Mouse (Mus musculus): ENCODE measurements at regions not wholly inside any gene's neighbourhood (a gene's known extent, or its start where the extent isn't known, plus 50 kb on each side); places are given as distances from the start of the nearest gene placed in this dataset.
"Not testable (repeated sequence)": the region's sequence is repeated elsewhere in the genome, so short reads cannot be mapped to it uniquely, and the experiment has no call there.

DNA sequence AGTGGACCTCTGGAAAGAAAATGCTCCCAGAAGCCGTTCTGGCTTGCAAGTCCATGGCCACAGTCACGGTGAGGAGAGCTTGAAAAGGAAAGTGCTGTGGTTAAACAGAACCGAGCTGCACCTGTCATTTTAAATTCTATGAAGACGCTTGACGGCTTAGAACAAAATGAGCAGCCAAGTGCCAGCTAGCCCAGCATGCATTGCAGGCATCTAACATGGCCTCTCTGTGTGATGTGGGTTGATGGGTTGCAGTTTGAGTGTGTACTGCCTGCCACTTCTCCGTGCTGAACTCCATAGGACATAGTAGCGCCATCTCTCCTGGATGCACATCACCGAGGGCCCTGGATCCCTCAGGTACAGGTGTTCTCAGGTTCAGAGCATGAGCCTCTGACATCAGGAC is 189.1 kb downstream of the Diras2 start:
- peak; percentile 50 for DNase-seq

DNA sequence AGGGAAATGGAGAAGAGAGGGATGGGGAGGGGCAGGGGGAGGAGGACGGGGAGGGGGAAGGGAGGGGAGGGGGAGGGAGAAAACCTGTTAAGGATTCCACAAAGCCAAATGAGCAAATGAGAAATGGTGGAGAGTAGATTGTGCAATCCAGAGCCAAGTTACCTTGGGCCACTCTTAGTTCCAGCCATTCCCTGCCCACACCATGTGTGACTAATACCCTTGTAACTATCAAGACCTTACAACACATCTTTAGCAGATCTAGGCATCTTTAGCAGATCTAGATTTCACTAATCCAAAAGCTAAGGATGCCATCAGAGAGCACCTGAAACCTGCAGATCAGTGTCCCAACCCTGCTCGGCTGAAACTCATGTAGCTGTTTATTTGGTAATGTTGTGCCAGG is 186.7 kb downstream of the Diras2 start:
- DNase-seq: no peak

DNA sequence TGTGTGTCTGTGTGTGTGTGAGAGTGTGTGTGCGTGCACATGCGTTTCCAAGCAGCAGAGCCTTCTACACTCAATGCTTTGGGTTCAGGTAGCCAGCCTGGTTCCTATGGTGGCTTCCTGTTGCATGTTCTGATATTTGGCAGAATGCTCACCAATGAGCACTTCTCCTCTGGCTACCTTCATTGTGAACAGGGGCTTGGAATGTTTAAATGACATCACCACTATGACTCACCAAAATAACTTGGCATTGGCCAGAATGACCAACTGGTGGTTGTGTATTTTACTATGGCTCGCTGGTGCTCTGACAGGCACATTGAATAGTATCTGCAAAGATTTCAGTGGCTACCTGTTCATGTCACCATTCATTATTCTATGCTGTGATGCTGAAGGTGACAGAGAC is 186.2 kb downstream of the Diras2 start:
- no peak for DNase-seq

DNA sequence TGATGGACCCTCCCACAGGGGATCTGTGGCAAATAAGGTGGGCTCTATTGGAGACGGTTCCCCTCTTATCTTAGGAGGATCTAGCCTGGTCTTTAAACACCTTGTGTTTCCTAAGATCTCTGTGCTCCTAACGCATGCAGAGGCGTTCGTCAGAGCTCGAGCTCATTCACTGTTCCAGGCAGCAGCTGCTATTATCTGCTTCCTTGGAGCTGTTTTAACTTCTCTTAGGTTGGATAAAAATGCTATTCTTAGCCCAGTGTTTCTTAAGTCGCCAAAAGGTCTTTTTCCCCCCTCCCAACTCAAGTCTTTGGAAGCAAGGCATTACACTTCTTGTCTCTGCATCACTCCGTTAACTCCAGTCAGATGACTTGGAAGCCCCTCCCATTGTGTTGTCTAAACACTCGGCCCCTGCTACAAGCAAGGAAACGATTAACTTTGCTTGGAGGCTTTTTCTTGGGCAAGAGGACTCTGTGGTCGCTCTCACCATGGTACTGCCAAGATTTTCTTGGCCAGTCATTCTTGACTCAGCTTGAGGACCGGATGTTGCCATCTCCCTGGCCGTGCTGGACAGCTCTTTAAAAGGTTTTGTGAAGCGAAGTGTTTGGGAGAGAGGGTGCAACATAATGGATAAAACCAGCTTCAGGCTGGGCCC is 185.6 kb downstream of the Diras2 start:
- no peak for DNase-seq

DNA sequence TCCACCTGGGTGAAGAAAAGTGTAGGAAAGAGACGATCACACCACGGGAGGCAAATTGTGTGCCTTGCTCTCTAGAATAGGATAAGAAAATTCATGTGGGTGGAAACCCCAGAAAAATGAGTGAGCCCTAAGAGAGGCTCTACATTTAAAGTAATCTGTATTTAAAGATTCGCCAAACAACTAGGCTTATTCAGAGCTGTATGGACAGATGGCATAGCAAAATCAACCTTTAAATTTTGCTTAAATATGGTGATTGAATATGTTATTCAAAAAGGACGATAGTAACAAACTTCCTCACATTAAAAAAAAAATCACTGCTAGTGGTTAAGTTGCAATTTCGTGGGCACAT is 185.1 kb downstream of the Diras2 start:
- DNase-seq: no peak

DNA sequence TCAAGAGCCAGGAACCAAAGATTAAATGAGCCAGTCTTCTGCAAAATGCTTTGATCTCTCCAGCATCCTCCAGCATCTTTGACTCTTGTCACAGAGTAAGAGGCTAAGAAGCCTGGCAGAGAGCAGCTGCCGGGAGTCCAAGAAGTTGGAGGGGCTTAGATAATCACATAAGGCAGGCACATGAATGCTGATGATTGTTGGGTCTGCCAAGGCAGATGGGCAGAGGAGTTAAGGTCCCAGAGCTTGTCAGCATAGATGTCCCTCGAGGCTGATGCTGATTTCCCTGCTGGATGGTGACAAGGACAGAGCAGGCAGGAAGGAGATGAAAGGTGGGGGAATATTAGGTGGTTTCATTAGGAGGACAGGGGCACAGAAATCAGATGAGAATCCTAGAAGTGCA is 183.4 kb downstream of the Diras2 start:
- DNase-seq: no peak

DNA sequence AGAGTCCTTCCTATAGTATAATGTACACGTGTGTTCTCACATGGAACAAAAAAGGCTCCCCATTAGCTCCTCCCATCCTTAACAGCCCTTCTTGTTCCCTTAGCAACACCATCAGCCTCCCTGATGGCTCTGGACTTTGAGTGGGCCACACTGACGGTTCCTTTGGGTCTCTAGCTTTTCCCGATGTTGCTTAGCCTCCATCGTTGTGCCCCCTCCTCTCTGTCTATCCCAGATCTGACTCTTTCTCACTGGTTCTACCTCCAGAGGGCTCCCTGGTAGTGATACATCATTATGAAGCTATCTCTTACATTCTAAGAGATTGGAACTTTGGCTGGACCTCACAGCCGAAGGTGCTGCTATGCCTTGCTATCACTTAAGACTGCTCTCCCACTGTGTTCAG is 181.5 kb downstream of the Diras2 start:
- no peak for DNase-seq

DNA sequence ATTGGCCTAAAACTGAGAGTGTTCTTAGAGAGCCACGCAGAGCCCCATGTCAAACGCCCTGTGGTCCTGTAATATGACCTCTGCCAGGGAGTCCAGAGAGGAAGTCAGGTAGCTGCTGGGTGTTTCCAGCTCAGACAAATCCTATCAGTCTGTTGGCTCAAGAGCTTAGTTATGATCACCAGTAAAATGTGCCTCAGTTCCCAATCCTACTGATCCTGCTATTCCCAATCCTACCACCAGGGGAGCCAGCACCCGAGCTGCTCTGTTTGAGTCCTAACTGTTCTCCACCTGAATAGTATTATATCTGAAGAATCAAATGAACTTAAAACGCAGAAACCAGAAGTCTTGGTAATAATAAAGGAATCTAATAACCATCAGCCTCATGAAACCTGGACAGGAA is 178.5 kb downstream of the Diras2 start:
- DNase-seq: peak; percentile 67

DNA sequence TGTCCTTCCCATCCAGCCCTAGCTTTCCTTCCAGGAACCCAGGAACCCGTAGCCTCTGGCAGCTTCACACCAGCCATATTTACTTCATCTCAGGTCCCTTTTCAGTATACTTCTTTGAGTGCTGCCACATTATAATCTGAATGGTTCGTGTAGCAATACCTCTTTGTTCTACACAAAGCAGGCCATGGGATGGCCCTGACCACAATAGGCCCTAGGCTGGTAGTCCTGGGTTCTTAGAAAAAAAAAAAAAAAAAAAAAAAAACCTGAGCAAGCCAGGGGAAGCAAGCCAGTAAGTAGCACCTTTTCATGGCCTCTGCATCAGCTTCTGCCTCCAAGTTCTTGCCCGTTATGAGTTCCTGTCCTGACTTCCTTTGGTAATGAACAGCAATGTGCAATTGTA is 177.6 kb downstream of the Diras2 start:
- DNase-seq: no peak

DNA sequence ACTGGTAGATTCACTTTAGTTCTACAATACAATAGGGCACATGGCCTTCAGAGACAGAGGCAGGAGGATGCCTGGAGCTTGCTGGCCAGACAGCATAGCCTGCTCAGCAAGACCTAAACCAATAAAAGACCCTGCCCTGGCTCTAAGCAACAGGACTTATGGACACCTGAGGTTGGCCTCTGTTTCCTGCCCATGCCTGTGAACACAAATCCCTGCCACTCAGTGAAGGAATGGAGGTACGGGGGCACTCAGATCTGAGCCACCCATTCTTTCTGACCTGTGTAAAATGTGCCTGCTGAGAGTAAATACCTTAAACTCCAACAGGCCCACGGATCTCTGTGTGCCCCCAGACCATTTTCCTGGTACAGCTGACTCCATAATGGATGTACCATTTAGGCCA is 177.1 kb downstream of the Diras2 start:
- DNase-seq: no peak

DNA sequence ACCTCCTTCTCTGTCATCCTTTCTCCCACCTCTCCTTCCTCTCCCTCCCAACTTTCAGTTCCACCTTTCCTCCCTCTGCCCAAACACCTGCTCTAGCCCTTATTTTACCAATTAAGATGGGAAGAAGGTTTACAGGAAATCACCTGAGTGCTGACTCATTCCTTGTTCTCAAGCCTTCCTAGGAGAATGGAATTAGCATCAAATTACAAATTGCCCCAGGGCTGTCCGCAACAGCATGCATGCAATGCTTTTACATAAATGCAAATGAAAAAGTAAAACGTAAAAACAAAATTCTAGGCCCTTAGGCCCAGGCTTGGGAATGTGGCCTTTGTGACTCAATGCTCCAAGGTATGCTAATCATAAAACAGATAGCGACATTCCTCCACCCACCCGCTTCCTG is 175.2 kb downstream of the Diras2 start:
- DNase-seq: not testable (repeated sequence)

DNA sequence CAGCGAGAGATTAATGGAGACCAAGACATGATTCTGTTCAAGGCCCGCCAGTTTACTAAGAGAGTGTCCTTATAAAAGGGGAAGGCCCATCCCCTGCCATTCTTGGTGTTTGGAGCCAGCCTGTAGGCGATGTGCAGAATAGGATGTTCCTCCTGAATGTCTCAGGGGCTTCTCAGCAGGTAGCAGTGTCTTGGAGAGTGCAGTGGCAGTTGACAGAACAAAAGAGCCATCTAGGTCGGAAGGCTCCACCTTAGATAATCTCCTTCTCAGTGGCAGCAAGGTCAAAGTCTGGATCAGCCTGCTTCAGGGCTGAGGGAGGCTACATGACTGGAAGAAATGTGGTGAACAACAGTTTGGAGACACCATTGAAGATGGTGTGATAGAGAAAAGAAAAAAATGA is 171.7 kb downstream of the Diras2 start:
- not testable (repeated sequence) for DNase-seq

DNA sequence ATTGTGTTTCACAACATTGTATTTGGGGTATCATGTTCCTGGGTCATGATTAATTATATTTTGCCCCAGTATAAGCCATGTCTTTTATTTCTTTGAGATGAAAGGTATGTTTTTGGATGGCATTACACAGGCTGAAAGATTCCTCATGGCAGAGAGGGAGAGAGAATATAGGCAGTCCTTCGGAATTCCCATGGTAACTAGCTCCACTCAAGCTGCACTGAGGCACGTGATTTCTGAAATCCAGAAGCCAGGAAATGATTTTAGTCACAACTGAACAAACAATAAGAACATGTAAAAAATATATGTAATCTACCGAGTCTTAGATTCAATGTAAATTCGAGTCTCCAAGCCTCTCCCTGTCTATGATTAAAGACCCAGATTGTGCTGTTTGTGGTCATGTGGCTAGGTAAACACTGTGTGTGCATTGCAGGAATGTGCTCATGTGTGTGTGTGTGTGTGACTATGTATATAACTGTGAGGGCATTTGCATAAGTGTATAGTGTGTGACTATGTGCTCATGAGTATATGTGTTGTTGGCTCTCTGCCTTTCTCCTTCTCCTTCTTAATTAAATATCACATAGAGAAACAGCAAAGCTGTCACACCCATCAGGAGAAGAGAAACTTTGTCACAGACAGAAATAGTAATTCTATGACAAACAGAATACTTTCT is 169.8 kb downstream of the Diras2 start:
- DNase-seq: no peak

DNA sequence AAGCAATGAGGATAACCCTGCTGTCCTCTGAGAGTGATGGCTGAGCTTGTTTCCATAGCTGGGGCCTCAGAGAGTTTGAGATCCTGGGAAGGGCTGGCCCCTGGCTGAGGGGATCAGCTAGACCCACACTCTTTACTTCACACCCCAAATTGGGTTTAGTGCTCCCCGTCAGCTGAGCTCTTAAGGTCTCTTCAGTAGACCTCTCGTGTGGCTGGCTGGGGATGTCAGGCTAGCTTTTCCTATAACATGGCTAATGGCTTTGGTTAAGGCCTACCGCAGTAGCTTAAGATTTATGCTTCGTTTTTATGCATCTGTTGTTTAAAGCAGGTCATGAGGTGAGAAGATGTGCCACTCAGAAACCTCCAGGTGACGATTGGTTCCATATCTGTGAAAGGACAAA is 168.8 kb downstream of the Diras2 start:
- no peak for DNase-seq

DNA sequence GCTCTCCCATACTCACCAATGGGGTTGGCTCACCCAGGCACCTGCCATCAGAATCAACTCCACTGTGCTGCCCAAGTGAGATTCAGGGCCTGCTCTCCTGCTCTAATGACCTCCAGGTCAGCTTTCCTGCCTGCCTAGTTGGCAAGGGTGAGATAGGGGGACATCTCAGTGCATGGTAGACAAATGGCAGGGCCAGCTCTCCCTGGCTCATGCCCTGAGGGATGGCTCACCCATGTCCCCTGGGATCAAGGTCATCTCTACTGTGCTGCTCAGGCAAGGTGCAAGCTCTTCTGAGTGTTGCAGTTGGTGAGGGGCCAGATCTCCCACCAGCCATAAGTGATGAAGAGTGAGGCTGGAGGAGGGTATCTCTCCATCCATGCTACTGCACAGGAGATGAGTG is 161.2 kb downstream of the Diras2 start:
- no peak for DNase-seq

DNA sequence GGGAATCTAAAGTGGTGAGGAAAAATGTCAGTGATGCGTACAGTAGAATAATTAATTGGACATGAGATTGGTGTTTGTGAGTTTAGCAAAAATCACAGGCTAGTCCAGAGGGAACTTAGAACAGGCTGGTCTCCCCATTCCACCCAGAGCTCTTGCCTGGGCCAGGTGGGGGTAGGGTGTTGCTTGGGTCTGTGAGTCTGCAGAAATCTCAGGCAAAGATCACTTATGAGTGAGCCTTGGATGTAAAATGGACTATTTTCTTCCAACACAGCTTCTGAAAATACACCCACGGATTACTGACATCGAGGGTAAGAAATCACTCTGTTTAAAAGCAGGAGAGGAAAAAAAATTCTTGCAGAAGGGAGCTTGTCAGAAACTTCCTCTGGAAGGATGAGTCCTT is 159.1 kb downstream of the Diras2 start:
- DNase-seq: no peak

DNA sequence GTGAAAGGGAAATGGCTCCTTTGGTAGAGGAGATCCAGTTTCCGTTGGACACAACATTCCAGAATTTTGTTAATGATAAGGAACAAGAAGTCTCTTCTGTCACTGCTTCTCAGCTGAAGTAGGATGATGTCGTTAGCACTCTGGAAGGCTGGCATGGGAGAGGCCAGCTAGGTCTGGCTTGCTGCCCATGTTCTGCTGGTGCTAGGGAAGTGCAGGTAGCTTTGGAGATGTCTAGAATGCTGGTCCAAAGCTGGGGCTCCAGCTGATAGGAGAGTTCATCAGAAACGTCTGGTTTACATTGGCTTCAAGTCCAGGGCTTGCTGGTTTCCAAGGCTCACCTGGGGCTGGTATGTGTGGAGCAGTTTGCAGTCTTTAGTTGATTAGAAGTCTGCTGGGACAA is 156.3 kb downstream of the Diras2 start:
- DNase-seq: no peak

DNA sequence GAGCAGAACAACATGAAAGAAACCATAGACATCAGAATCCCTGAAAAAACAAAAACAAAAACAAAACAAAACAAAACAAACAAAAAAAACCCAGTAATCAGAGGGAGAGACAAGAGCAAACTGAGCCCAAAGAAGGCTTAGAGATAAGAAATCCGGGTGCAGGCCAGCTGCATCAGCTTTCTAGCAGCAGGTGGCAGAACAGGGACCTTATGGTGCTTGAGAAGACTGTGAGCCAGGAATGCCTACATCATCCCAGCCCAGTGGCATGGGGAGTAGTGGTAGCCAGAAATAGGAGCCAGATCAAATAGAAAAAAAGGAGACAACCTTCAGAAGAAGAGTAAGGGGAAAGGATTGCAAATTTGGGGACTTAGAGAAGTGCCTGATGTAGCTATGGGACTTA is 152.8 kb downstream of the Diras2 start:
- DNase-seq: no peak

DNA sequence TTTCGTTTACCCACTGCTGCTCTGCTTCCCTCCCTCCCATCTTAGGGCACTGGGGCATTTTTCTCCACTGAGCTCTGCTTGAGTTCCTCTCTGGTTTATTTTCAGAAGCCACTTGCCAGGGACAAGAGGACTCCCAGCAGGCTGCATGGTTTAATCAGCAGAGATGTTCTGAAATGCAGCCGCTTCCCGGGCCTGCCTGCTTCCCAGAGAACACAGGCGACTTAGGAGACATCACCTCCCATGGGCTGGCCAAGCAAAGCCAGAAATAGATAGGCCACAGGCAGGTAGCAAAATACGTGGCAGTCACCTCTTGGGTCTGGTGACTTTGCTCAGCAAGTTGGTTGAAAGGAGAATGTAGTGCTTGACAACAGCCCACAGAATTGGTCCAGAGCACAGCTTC is 141.8 kb downstream of the Diras2 start:
- DNase-seq: no peak

DNA sequence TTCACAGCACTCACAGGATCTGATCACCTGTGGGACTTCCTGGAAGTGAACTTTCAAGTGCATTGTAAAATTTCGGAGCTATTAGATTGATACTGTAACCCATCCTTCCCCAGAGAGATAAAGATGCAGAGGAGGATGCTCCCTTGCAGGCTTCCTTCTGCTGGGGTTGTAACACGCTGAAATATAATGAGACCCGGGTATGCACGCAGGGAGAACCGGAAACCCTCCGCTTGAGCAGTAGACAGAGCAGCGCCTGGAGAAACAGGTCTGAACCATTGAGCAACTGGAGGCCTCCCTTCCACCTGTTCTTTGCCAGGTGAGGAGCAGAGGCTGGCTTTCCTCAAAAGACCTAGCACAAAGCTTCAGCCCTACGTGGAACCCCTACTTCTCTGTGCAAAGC is 135.3 kb downstream of the Diras2 start:
- DNase-seq: no peak

DNA sequence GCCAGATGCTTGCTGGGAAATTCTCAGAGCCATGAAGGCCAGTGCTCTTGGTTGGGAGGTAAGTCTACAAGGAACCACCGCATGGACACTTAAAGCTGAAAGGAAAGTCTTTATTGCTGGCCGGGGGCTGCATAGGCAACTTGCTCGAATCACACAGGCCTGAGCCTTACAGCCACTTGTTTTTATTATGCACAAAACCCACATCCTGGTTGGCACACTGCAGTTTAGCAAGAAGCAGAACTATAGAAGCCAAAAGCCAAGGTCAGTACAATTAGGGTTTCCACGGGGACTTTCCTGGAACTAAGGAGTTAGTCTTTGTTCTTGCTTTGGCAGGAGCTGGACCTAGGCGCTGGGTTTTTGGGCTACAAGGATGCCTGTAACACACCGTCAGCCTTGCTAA is 132.7 kb downstream of the Diras2 start:
- DNase-seq: no peak

DNA sequence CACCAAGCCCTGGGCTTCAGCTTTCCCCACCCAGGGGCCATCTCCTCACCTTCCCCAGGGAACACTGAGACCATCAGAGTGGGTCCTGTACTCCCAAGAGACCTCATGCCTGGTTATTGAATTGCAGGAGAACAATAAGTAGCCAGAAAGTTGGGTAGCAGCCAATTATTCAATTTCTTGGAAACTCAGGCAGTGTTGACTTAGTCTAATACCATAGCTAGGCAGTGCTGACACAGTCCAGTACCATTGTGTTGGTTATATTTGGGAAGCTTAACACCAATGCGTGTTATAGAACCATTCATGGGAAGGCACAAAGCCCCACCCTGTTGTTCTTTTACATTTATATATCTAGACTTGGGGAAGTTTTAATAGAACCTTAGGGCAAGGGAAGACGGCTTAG is 131.9 kb downstream of the Diras2 start:
- DNase-seq: no peak

DNA sequence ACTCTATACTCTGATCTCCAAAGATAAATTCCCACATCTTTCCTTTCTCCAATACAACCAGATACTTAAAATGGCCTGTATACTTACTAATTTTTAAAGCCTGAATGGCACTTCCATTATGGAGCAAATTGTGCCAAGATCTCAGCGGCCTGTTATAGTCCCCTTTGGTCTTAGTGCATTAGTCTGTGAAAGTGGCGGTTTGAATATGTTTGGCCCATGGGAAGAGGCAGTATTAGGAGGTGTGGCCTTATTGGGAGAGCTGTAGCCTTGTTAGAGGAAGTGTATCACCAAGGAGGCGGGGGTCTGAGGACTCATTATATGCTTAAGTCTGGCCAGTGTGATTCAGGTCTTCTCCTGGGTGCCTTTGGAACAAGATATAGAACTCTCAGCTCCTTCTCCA is 127.3 kb downstream of the Diras2 start:
- DNase-seq: no peak

DNA sequence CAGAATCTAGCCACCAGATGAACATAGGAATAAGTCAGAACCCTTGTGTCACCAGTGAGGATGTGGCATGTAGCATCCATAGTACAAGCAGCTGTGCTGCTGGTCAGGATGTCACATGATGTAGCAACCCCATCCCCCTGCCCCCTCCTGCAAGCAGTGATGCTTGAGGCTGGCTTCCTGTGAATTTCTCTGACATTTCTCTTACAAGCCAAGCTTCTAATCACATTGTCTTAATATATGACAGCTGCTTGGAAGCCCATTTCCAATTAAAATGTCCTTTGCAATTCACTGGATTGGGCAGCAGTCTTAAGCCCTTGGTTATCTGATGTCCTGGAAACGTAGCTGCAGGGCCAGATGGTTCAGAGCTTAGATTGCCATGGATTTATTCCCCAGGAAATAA is 114.8 kb downstream of the Diras2 start:
- peak; percentile 45 for DNase-seq

DNA sequence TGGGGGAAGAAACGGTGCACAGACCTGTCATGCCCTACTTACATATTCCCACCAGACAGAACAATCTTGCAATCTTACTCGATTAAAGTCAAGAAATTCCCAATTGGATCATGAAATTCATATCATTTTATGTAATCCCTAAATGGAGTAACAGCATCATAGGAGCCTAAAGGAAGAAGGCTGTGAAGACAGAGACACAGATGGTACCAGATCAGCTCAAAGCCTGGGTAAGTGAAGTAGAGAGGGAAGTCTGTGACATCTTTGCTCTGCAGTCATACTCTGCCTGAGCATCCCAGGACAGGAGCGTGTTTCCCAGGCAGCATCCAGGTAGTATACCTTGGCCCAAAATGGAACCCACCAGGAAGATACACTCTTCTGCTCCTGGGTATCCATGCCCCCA is 108.6 kb downstream of the Diras2 start:
- DNase-seq: no peak

Measured in thymus, postnatal 4 days (tissue).